Mouse (Mus musculus) cortical plate, adult 2 months (tissue): ENCODE data around the gene RPS10-NUDT3.

Source experiments
- CTCF ChIP-seq: fragments of 200-500 bp; IDR thresholded peaks from 2 replicates; pipeline ENCODE4 v1.5.1; 2011; ENCODE audit warnings: mild to moderate bottlenecking, control low read depth, low read length; ENCODE audit not compliant: insufficient read depth; ENCODE audit errors: extremely low read depth
- POLR2A ChIP-seq: fragments of 200-500 bp; IDR thresholded peaks from 2 replicates; pipeline ENCODE4 v1.6.1; 2011; ENCODE audit warnings: mild to moderate bottlenecking, low read length, control low read depth; ENCODE audit not compliant: insufficient read depth; ENCODE audit errors: extremely low read depth

DNA sequence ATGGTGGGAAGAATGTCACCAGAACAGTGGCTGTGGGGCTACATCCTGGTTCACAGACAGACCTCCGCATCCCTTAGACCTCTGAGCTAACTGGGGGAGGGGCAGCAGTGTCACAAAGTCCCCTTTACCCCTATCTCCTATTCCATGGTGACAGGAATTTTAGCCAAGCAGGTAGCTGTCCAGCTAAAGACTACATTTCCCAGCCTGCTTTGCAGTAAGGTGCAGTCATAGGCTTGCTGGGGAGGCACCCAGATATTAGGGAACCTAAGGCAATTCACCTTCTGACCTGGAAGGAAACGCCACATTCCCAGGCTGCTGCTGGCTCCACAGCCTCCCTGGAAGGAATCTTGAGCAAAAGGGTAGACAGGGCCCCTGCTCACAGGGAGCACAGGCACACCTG is 93.8 kb downstream of the RPS10-NUDT3 start:
- TF ChIP-seq POLR2A (no peak), CTCF (no peak)
